Mouse (Mus musculus): ENCODE results near the gene Thada. TPM values are rescaled to one million over a fixed set of nuclear protein-coding genes. Genes with fewer than 3 reads are reported as not detected.
"Not testable (repeated sequence)": the region's sequence is repeated elsewhere in the genome, so short reads cannot be mapped to it uniquely, and the experiment has no call there.

The Thada gene
- total RNA-seq, 2 experiments from 2014 or later = 5.3 to 6.1 TPM

- DNase-seq (ENCODE audit: low spot score) = no peak
Measured at GRCm38 (mm10) chr17:84264305-84264704, 201.7 kb downstream of the Thada start.

GRCm38 (mm10) chr17:84263591-84263990 is 202.4 kb downstream of the Thada start:
- no peak for DNase-seq (ENCODE audit: low spot score)

- no peak for DNase-seq (ENCODE audit: low spot score)
Measured at GRCm38 (mm10) chr17:84262325-84262979, 203.6 kb downstream of the Thada start.

GRCm38 (mm10) chr17:84261010-84261409 is 205.0 kb downstream of the Thada start:
- no peak for DNase-seq (ENCODE audit: low spot score)

DNA sequence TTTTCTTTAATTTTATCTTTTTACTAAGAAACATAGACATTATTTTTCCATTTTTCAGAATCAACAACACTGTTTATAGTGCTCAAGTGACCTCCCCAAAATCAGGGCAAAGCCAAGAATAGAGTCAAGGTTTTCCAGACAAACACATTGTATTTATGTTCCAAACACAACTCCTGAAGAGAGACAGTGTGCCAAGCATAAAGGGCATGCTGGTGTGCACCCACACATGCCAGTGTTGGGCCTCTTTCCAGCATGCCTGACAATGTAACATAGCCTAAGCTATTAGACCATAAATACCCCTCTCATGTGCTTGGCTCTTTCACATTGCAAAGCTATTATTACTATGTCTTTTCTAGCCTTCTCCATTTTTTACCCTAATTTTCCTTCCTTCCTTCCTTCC is 205.8 kb downstream of the Thada start:
- no peak for DNase-seq (ENCODE audit: low spot score)

- no peak for DNase-seq (ENCODE audit: low spot score)
Measured at GRCm38 (mm10) chr17:84258638-84259261, 207.3 kb downstream of the Thada start.

GRCm38 (mm10) chr17:84257927-84258532 is 208.0 kb downstream of the Thada start:
- no peak for DNase-seq (ENCODE audit: low spot score)

DNA sequence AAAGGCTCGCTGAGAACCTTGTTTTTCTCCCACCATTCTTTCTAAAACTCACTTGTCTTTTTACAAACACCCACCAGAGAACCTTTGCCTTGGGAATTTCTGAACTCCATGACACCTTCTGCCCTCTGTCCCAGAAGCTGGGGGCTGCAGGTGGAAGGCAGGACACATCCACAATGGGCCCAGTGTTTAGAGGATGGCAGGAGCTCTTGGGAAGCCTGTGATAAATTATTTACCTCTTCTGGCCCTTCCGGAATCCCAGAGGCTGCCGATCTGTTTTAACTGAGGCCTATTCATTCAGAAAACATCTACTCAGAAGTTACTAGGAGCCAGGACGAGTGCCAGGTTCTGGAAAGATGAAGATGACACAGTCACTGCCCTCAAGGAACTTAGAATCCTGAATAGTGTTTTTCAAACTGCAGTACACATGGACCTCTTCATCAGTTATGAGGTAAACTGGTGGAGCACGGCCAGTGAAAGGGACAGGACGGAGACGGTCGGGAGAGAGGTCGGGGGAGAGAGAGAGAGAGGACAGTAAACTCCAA is 209.7 kb downstream of the Thada start:
- DNase-seq (ENCODE audit: low spot score) = no peak

- DNase-seq (ENCODE audit: low spot score) = no peak
Measured at GRCm38 (mm10) chr17:84255841-84256240, 210.2 kb downstream of the Thada start.

DNA sequence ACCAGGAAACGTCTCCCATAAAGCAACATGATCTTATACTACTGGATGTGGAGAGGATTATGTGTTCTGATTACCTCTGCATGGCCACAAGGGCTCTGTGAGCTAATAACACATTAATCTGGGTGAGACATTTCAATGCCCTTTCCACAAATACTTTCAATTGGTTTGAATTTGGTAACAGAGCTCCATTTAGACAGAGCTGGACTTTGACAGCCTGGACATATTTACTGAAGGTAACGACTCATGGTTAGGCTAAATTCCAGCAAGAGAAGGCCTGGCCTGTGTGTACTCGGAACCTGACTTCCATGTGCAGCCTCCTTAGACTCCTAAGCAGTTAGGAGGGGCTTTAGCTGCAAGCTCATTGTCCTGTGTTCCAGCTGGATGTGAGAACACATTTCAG is 214.6 kb downstream of the Thada start:
- DNase-seq (ENCODE audit: low spot score) = no peak

DNA sequence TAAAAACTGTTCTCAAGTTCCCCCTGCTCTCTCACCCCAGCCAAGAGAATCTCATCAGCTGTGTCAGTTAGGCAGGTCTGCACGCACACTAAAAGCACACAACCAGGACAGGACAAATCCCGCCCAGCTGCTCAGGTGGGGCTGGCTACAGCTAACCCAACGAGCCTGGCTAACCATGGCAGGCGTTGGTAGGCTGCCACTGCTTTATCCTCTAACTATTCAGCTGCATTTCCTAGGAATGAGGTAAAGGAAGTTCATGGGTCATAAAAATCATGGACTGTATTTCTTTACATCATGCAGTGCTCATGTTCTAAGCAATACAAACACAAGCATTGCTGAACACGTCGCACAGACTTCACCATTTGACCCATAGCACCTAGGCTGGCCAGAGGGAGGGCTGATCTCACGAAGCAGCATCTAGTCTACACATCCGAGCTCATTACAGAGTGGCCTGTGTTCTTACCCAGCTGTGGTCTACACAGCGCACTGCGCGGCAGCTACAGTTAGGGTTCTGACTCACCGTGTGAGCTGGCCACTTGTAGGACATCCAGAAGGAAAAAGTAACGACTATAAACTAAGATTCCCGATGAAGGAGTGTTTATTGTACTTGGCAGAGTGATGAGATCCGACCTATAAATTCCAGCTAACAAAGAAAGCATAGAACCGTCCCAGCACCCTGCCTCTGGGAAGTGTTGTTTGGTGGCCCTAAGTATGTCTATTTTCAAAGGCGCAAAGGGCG is 221.7 kb downstream of the Thada start:
- no peak for DNase-seq (ENCODE audit: low spot score)

DNA sequence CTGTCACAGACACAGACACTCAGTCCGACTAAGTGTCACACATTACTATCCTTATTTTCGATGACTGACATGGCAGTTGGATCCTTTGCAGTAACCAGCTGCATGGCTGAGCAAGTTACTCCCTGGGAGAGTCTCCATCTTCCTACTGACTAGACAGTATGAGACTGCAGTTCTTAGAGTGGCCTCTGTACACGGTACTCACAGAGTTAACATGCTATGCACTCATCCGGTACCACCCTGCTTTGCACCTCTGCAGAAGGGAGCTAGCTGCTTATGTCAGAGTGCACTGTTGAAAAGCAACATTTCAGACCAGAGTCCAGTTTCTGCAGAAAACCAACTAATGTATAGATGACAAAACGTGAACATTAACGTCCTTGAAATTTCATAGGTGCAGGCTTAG is 222.2 kb downstream of the Thada start:
- no peak for DNase-seq (ENCODE audit: low spot score)

DNA sequence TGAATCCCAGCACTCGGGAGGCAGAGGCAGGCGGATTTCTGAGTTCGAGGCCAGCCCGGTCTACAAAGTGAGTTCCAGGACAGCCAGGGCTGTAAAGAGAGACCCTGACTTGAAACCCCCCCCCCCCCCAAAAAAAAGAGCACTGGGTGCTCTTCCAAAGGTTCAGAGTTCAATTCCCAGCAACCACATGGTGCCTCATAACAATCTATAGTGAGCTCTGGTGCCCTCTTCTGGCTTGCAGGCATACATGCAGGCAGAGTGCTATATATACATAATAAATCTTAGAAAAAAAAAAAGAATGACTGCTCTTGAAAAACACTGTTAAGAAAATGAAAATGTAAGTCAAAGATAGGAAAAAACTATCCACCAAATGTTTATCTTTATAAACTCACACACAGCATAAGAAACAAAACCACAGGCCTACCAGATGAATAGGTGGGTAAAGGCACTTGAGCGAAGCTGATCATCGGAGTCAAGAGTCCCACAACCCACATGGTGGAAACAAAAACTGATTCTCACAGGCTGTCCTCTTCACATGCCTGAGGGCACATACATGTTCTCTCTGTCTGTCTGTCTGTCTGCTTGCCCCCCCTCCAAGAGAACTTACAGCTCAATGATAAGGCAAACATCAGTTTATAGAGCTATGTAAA is 224.6 kb downstream of the Thada start:
- no peak for DNase-seq (ENCODE audit: low spot score)

DNA sequence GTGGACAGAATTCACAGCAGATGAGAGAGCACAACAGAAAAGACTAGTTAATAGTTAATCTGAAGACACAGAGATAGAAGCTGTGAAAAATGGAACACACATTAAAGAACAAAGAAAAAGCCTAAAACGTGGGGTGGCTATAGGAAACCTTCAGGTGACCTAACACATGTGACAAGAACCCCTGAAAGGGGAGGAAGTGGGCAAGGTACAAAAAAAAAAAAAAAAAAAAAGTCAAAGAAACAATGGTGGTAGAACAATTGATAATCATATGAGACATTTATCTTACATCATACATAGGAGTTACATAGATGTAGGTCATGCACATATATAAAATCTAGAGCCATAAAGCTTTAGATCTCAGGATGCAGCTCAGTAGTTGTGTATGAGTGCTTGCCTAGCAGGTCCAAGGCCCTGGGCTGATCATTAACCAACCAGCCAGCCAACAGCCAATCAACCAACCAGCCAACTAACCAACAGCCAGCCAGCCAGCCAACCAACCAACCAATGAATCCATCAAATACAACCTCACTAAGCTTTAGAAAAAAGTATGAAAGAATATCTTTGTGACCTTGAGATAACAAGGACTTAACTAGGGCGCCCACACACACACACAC is 226.2 kb downstream of the Thada start:
- no peak for DNase-seq (ENCODE audit: low spot score)

- DNase-seq (ENCODE audit: low spot score) = no peak
Measured at GRCm38 (mm10) chr17:84238174-84238573, 227.8 kb downstream of the Thada start.

GRCm38 (mm10) chr17:84236781-84237557 is 229.0 kb downstream of the Thada start:
- no peak for DNase-seq (ENCODE audit: low spot score)

- no peak for DNase-seq (ENCODE audit: low spot score)
Measured at GRCm38 (mm10) chr17:84235399-84235928, 230.5 kb downstream of the Thada start.

DNA sequence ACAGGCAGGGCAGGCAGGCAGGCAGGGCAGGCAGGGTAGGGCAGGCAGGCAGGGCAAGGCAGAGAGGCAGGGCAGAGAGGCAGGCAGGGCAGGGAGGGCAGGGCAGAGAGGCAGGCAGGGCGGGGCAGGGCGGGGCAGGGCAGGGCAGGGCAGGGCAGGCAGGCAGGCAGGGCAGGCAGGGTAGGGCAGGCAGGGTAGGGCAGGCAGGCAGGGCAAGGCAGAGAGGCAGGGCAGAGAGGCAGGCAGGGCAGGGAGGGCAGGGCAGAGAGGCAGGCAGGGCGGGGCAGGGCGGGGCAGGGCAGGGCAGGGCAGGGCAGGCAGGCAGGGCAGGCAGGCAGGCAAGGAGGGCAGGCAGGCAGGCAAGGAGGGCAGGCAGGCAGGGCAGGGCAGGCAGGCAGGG is 231.2 kb downstream of the Thada start:
- DNase-seq (ENCODE audit: low spot score) = not testable (repeated sequence)

DNA sequence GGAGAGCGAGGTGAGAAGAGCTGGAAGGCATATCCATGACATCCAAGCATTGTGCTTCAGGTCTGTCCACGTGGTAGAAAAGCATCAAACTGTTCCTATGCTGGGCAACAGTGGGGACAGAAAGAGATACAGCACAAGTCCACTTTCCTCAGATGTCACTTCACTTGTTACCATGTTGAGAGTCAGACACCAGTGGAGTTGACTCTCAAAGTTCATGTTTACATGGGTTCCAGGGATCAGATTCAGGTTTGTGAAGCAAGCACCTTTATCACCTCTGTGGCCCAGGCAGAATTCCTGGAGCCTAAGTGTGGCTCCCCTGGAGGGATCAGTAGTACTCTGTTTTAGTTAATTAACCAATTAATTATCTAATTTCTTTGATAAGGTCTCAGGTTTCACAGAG is 232.2 kb downstream of the Thada start:
- DNase-seq (ENCODE audit: low spot score) = no peak

DNA sequence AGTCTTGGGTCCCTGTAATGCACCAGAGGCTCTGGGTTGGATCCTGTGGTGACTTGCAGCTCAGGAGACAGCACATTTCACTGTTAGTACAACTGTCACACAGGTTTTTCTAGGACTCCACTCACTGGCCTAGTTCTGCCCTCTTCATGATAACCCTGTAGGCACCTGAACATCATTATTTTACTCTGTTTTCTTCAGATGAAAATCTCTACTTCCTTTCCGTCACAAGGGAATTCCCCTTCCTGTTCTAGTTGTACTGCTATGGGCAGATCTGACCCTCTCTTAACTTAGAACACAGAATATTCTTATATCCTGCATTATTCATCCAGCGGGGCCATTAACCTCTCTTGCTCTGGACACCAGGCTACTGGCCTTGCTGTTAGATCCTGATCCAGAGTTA is 234.6 kb downstream of the Thada start:
- DNase-seq (ENCODE audit: low spot score) = no peak
